Mouse (Mus musculus) cortical plate, adult 2 months (tissue): ENCODE data around the gene Tnfrsf1b.

Experiments used
- CTCF ChIP-seq: fragments of 200-500 bp; IDR thresholded peaks from 2 replicates; pipeline ENCODE4 v1.5.1; 2011; ENCODE audit warnings: mild to moderate bottlenecking, control low read depth, low read length; ENCODE audit not compliant: insufficient read depth; ENCODE audit errors: extremely low read depth
- POLR2A ChIP-seq: fragments of 200-500 bp; IDR thresholded peaks from 2 replicates; pipeline ENCODE4 v1.6.1; 2011; ENCODE audit warnings: mild to moderate bottlenecking, low read length, control low read depth; ENCODE audit not compliant: insufficient read depth; ENCODE audit errors: extremely low read depth

DNA sequence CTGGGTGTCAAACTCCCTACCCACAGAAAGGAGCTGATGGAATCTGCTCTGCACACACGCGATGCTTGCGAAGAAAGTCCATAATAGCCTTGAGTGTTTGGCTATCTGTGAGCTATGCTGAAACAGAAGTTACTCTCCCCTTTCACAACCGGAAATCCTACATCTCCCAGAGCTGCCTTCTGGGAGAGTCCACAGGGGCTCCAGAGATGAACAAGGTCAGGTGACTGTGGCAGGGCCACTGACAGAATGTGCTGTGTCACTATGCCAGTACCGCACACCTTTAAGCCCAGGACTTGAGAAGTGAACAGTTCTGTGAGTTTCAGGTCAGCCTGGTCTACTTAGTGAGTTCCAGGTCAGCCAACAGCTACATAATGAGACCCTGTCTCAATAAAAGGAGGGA is 47.9 kb upstream of the Tnfrsf1b start:
- TF ChIP-seq POLR2A = no peak
- no peak for TF ChIP-seq CTCF
